Mouse (Mus musculus): ENCODE data around the gene Abtb1.

The Abtb1 gene

DNA sequence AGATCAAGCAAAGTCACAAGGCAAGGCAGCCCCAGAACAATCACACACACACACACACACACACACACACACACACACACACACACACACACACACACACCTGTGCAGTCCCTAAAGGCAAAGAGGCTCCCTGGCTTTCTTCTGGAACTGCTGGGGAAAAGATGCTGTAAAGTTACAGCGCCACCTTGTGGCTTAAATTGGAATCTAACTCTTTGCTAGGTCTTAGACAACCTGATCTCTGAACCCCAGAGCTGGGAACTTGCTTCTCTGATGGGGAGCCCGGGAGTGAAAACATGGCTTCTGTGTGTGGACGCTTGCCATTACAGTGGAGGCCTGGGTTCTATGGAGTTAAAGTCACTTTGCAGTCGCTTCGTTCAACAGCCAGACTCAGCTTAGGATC, 13.9 kb upstream of the Abtb1 start:
- DNase-seq (ENCODE audit: low spot score in 2 of 2) = peak; percentile 74 to 89

DNA sequence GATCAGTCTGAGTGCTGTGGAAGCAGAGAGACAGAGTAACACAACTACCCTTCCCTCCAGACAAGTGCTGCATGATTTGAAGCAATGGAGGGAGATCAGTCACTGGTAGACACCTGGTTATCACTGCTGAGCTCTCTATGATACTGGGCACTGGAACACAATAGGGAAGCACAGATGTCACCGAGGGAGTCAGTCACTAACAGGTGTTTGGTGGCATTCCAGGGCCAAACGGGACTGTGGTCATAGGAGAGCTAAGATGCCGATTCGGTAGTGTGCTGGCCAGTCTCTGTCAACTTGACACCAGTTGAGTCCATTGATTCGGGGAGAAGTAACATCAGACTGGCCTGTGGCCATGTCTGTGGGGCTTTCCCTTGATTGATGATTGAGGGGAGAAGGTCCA, 12.7 kb upstream of the Abtb1 start:
- no peak for DNase-seq (ENCODE audit: low spot score in 2 of 2)

DNA sequence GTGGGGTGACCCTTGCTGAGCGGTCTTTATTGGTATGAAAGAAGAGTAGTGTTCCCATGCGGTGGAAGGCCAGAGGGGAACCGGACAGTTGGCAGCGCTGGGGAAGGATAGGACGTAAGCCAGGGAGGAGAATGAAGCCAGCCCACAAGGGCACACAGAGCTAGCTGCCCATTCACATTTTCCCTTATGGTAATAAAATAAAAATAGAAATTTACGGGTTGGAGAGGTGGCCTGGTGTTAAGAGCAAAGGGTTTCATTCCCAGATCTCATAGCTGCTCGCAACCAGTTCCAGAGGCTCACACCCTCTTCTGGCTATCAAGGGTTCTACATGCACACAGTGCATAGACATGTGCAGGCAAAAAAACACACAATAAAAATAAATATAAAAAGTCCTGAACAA, 8.2 kb upstream of the Abtb1 start:
- DNase-seq (ENCODE audit: low spot score in 2 of 2) = no peak

DNA sequence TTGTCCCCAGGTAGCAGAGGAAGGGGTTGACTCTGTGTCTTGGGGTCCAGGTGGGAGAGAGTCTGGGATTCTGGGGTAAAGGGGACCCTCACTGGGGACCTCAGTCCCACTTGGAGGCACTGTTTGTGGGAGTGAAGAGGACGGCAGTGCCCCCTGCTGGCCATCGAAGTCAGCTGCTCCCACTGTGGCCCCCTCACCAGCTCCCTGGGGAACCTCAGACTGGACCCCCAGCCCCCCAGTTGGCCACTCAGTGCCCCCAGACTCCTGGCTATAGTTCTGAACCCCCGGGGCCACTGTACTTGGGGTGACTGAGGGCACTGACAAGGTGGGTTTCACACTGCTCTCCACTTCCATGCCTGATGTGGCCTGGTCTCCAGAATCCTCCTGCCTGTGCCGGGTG, 7.5 kb upstream of the Abtb1 start:
- peak in 1 of 2 experiments; percentile 84 for DNase-seq (ENCODE audit: low spot score in 2 of 2)

DNA sequence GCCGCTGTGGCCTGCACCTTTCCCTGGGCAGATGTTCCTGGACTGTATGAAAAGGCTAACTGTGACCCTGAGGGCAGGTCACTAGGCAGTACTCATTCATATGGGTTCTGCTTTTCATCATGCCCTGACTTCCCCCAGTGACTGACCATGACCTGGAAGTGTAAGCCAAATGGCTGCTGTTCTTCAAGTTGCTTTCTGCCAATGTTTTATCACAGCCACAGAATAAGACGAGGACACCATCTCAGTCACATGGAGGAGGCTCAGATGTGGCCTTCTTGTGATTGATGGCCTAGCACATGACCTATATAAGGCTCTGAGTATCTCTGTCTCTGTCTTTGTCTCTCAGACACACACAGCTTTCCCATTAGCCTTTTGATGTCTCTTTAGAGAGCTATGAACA, 5.8 kb upstream of the Abtb1 start:
- no peak for DNase-seq (ENCODE audit: low spot score in 2 of 2)

DNA sequence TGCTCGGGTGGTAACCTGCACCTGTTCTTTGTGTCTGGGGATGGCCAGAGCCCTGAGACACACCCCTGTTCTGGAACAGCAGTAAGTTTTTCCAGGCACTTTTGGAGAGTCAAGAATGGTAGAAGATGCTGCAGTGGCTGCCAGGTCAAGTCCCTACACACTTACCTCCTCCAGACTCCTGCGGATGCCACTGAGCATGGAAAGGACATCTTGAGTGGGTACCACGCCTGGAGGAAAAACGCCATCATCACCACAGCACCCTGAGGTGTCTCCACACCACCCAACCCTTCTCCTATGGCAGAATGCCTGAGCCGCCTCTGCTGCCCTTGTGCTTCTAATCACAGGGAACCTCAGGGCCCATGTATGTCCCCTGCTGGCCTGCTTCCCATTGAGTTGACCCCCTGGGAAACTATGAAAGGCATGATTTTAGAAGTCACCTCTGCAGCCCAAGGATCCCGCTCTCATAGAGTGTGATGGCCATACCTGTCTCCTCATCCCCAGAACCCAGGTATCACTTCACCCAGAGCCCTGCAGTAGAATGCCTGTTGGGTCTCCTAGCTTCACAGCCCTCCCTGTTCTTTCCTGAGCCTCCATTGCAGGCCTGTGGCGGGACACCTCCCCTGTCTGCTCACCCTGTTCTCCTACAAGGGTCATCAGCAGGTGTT, 3.2 kb upstream of the Abtb1 start:
- DNase-seq (ENCODE audit: low spot score in 2 of 2) = no peak

DNA sequence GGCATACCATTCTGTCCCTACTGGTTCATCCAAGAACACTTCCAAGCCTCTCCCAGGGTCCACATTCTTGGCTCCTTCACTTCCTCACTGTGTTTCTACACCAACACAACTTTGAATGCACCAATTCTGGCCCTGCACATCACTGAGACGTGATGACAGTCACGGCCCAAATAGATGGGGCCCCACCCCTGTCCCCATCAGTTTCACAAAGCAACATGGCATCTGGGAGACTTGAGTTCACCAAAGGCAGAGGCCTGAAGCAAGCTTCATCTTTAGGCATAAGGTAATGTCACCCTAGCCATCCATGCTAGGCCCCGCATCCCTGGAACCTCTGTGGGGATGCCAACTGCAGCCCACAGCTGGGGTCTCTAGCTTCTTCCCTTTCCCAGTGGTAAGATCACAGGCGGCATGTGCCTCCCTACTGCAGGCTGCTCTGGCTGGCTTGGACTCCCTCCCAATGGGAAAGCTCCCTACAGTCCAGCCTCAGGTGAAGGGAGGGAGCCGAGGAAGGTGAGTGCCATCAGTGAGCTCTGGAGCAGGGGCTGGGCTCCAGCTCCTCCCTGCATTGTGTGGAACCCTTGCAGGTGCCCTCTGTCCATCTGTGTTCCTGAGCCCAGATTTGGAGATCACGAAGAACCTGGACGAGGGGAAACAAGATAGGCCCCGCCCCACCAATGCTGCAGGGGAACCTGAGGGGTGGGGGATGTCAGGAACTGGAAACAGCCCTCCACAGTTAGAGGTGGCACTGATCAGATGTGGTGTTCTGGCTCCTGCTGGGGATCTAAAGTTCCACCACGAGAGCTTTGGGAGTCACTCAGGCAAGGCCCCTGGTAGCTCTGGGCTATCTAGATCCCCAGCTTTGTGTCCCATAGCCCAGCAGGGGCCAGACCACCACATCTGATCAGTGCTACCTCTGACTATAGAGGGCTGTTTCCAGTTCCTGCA, 2.3 kb upstream of the Abtb1 start:
- DNase-seq (ENCODE audit: low spot score in 2 of 2) = no peak

- no peak for DNase-seq (ENCODE audit: low spot score in 2 of 2)
Measured at GRCm38 (mm10) chr6:88843241-88843640, 1.5 kb upstream of the Abtb1 start.

DNA sequence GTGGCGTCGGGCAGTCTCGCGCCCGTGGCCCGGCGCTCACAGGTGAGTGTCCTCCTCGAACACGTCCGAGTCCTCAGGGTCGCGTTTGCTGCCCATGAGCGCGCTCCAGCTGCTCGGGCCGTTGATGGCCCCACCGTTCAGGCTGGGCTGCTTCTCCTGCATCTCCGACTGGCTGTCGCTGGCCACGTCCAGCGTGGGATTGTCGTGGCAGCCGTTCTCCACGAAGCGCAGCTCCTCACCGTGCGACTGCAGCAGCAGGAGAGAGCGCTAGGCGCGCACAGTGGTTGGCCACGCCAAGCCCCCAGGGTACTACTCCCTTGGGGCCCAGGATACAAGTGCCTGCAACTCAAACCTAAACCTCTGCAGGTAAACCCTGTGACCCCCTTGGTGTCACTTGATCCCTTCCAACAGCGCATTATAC, 957 bp upstream of the Abtb1 start:
- peak in 1 of 2 experiments; percentile 49 for DNase-seq (ENCODE audit: low spot score in 2 of 2)

DNA sequence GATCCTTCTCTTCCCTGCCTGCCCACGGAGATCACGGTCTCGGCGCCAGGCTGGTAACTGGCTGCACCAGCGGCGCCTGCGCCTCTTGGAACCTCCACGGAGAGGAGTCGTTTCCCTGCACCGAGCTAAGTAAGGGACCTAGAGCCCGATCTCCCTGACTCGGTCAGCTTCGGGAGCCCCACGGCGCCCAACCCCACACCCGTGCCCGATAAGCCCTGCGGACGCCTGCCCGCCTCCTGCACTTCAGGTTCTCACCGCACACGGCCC, 337 bp downstream of the Abtb1 start:
- peak in 1 of 2 experiments; percentile 82 for DNase-seq (ENCODE audit: low spot score in 2 of 2)

DNA sequence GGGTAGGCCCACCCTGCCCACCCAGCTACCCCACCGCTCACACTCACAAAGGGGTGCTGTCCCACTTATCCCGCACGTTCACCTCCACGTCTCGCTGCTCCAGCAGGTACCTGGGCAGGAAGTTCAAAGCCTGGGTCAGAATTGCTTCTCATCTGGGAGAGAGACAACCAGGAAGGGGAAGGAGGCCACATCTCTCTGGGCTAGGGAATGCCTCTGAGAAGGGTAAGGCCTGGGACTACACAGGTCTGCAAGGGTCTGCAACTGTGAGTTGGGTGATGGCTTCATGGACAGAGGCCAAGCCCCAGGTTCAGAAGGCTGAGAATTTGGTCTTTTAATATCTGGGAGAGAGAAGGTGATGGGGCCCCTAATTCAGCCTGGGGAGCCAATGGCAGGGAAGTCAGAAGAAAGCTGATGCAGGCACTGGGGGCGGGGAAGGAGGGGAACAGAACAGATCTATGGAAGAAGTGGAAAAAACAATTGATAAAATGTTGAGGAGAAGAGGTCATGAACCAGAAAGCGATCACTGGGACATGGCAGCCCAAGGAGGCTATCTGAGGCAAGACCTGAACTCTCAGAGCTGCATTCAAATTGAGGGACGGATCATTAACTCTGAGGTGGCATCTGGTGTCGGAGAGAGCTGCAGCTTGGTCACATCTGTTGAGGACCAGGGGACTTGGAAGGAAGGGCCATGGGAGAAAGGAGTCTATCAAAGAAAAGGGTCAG, 832 bp downstream of the Abtb1 start:
- peak in 1 of 2 experiments; percentile 63 for DNase-seq (ENCODE audit: low spot score in 2 of 2)

- no peak for DNase-seq (ENCODE audit: low spot score in 2 of 2)
Measured at GRCm38 (mm10) chr6:88840211-88840610, 1.6 kb downstream of the Abtb1 start.

DNA sequence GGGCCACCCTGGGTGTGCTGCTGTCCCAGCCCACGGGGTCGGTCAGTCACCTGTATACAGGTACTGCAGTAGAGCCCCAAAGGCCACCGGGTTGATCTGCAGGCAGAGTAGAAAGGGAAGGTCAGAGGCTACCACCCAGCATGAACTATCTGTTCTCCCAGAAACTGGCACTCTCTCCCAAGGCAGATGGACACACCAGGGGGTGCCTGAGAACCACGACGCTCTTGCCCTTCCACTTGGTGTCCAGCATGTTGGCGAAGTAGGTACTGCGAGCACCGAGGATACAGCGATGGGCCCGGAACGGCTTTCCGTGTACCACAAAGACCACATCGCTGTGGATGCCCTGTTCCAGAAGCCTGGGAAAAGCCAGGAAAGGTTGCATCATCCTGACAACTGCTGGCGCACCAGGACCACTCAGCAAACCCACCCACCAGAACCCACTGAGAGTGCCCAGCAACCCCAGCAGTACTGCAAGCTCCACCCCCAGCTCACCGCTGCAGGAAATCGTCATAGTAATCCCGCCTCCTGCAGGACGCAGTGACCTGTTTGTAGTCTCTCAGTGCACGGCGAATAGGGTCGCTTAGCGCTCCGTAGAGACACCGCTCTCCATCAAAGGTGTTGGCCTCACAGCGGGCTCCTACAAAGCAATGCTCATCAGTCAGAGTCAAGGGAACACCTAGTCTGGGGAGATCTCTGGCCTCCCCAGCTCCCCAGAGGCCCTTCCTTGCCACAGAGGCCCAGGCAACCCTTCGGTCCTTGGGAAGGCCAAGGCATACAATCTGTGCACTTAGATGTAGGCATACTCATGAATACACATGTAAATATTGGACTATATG, 2.4 kb downstream of the Abtb1 start:
- DNase-seq (ENCODE audit: low spot score in 2 of 2) = no peak

DNA sequence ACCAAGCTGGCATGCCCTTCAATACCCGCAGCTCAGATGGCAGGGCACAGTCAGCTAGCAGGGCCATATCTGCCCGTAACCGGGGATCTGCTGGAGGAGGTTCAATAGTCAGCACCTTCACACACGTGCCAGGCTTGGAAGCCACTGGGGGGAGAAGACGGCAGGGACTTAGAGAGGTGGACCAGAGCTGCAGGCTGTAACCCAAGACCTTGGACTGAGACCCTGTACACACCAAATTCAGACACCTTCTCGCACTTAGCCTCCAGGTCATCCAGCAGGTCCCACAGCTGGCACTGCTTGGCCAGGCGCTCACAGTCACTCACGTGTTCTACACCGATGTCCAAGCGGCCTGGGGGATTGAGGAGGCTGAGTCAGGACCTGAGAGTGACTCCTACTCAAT, 3.2 kb downstream of the Abtb1 start:
- DNase-seq (ENCODE audit: low spot score in 2 of 2) = no peak

DNA sequence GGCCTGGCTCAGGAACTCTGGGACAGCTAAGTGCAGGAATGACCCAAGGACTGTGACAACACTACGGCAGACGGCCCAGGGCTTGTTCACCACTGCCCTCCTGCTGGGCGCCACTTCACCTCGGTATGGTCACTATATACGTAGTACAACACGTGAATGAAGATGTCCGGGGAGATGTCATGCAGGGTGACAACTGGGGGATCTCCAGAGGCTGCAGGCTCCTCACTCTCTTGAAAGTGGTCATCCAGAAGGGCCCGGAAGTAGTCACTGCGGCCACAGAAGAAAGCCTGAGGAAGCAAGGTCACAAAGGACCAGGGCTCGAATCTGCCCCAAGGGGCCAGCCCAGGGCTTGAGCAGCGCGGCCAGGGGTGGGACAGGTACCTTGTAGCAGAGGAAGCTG, 3.8 kb downstream of the Abtb1 start:
- no peak for DNase-seq (ENCODE audit: low spot score in 2 of 2)

GRCm38 (mm10) chr6:88836178-88836819, 5.5 kb downstream of the Abtb1 start:
- DNase-seq (ENCODE audit: low spot score in 2 of 2) = no peak

DNA sequence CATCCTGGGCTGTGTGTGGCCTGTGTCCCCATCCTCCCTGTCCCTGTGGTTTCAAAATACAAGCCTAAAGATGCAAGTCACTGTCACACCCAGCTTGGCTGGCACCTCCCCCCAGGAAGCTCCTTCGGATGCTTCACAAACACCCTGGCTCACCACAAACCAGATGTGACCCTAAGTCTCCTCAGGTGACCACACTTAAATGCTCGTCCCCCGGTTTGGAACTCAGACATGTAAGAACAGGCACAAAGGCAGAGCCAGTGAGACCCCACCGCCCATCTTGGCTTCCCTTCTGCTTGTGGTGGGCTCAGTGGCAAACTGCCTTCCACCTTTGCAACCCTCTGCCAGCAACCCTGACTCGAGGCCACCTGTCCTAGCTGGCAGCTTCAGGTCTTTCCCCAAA, 6.7 kb downstream of the Abtb1 start:
- peak; percentile 74 to 83 for DNase-seq (ENCODE audit: low spot score in 2 of 2)

DNA sequence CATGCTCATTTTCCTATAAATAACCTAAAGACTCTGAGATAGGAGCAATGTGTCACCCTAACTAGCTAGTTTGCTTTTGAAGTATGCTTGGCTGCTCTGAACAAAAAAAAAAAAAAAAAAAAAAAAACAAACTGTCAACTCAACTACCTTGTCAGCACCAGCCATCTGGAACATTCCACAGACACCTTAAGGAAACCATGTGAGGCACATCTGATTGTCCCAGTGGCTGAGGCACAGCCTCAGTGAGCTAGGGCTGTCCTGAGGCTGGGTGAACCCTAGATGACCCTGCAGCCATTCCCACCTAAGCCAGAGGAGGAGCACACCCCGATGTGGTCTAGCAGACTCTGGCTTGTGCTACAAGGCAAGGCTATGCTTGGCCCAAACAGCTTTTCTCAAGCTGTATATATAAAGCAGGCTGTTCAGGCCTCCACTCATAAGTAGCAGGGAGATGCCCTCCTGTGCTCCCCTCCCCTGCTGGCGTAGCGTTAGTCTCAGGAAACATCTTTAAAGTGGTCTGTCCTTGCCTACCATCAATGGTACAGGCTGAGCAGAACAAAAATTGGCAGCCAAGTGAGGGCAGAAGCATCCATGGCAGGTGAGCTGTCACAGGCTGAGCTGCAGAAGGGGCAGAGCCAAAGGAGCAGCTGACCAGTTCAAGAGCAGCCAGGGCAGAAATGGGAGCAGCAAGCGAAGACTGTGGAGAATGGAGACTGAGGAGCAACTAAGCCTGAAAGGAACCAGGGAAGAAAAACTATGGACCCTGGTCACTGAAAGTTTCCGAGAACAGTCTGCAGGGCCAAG, 8.2 kb downstream of the Abtb1 start:
- no peak for DNase-seq (ENCODE audit: low spot score in 2 of 2)

GRCm38 (mm10) chr6:88832663-88833062, 9.1 kb downstream of the Abtb1 start:
- DNase-seq (ENCODE audit: low spot score in 2 of 2) = no peak

DNA sequence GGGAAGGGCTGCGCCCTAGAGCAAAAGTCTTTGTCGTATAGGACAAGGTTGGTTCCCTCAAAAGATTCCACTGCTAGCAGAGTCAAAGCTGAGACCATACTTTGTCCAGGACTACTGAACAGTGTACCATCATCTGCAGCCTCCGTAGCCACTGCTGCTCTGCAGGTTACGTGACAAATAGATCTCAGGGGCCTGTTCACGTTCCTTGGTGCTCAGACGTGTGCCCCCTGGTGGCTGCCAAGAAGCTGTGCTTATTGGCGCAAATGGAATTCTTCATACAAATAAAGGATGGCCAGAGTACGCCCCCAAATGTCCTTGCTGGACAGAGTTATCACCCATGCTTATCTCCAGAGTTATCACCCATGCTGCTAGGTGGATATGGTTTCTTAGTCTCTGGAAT, 10.3 kb downstream of the Abtb1 start:
- peak; percentile 58 to 84 for DNase-seq (ENCODE audit: low spot score in 2 of 2)

Data from spleen, postnatal 4 days (tissue).